Mouse (Mus musculus) heart, adult 2 months (tissue): ENCODE data around the gene Nos2.

Source experiments
- CTCF ChIP-seq: fragments of 200-600 bp; IDR thresholded peaks from 2 replicates; pipeline ENCODE4 v1.8.1; 2022; ENCODE audit warnings: antibody characterized with exemption, mild to moderate bottlenecking, moderate library complexity
- EP300 ChIP-seq: fragments of 200-500 bp; IDR thresholded peaks from 2 replicates; pipeline ENCODE4 v1.6.1; 2011; ENCODE audit warnings: low read depth, low read length, control low read depth; ENCODE audit not compliant: insufficient read depth
- POLR2A ChIP-seq: fragments of 200-500 bp; IDR thresholded peaks from 2 replicates; pipeline ENCODE4 v1.6.1; 2011; ENCODE audit warnings: mild to moderate bottlenecking, low read depth, low read length, control low read depth; ENCODE audit not compliant: insufficient read depth

GRCm38 (mm10) chr11:78973381-78974150 lies 53.0 kb downstream of the Nos2 start:
- no peak for TF ChIP-seq CTCF
- TF ChIP-seq POLR2A, result no peak
- 0 out of 2 replicates have a peak, but pooled peaks have one; percentile 57 for TF ChIP-seq EP300
